Mouse (Mus musculus) cerebellum, adult 11-12 months (tissue): ENCODE results near the gene Gm2042.
"Not testable (repeated sequence)": the region's sequence is repeated elsewhere in the genome, so short reads cannot be mapped to it uniquely, and the experiment has no call there.

Experiments
- DNase-seq: peaks from one replicate; pipeline ENCODE4 v3.0.0; 2022

The Gm2042 gene

DNA sequence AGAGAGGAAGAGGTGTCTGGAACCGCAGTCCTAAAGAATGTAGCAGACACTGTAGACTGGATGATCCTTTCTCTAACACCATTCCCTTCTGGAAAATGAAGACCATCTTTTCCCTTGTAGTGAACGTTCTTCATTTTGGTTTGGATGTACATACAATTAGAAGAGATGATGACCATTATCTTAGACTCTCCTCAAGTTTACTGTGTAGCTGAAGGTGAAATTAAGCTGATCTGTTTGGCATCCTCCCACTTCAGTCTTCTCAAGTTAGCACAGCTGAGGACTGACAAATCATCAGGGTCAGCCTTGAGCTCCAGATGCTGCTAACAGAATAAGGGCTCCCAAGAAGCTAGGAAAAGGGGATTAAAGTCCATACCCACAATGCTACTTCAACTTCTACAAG, at the start of gene Gm2042:
Gene Gm2042 (plus strand): TSS at position 301 of the 400 bp plus-strand sequence.
- not testable (repeated sequence) for DNase-seq

DNA sequence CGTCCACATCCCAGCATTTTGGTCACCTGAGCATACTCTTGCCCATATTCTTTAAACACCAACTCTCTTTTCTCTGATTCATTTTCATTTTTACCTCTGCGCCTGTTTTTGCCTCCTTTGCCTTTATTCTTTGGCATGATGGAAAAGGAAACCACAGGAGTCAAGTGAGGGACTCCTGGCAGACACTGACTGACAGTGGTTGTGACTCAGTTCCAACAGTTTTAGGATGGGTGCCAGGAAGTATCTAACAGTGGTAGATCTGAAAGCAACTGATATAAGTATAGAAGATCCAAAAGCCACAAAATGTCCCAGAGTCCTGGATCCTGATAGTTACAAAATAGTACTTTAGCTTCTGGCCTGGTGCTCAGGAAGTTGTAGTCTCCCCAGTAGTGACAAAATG, 34.2 kb upstream of the Gm2042 start, which contains the start of gene Gm2035:
Gene Gm2035 (minus strand): TSS at position 137 of the 400 bp plus-strand sequence.
- not testable (repeated sequence) for DNase-seq

DNA sequence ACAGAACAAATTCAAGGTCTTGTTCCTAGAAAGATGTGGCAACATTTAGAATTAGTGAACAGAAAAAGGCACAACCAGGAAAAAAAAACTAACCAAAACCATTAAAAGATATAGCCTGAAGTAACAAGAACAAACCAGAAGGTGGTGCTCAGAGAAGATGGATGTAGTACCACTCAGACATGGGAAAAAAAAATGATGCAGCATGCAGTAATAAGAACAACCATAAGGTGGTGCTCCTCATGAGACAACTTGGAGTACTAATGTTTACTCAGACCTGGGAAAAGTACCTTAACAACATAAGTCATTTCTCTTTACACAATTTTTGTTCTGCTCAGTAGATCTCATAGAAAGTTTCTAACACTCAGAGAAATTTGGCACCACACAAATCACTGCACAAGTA, 30.1 kb downstream of the Gm2042 start:
- not testable (repeated sequence) for DNase-seq

DNA sequence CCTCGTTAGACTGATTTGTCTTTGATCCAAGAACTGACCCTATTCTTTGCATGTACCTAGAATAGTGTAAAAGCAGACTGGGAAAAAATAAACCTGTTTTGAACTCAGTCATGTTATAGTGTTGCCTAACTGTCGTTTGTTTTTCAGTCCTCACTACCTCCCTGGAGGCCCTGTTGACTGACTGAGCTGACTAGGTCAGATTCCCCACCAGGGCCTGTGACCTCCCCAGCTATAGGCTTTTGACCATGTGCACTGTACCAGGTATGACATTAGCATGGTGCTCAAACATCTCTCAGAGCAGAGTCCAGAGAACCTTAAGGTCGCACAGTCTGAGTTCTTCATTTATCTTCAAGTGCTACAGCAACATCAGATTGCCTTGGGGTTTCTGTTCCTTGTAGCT, 50.2 kb downstream of the Gm2042 start:
- not testable (repeated sequence) for DNase-seq
